18 mouse cellular contexts compared by ENCODE assay signal in the genomic region with DNA sequence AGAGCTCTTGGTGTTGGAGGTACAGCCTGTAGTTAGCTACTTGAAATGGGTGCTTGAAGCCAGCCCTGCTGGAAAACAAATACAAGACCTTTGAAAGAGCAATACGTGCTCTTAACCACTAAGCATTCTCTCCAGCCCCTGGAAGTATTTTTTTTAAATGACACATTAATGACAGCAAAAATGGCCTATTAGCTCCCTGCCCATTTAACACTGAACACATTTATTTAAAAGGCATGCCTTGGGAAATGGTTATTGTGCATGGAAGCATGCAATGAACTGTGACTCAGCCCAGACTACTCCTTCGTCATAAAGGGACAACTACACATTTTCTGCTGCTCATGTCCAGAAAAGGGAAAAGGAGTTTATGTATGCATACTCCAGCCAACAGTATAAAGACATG.
"Had no signal": no experiment of that assay in that cellular context is flagged by ENCODE, and none has a peak within 500 bp of the region (broad histone marks: within the 10 kb centered on the region; RNA-seq: fewer than 3 reads in every experiment).

No protein-coding gene starts in this region.

- H3K27ac ChIP-seq: kidney, embryonic 15.5 days; limb, embryonic 12.5 days; limb, embryonic 15.5 days; liver, embryonic 14.5 days; lung, embryonic 15.5 days; midbrain, embryonic 10.5 days; midbrain, embryonic 13.5 days had no signal

- H3K27me3 ChIP-seq: kidney, embryonic 15.5 days; limb, embryonic 12.5 days; limb, embryonic 15.5 days; lung, embryonic 15.5 days; midbrain, embryonic 13.5 days had no signal

- H3K9ac ChIP-seq: kidney, embryonic 15.5 days; limb, embryonic 12.5 days; limb, embryonic 15.5 days; liver, embryonic 14.5 days; liver, postnatal 0 days; lung, embryonic 15.5 days; midbrain, embryonic 13.5 days had no signal

- H3K4me3 ChIP-seq: kidney, embryonic 15.5 days; limb, embryonic 12.5 days; limb, embryonic 15.5 days; lung, embryonic 15.5 days; midbrain, embryonic 10.5 days; midbrain, embryonic 13.5 days had no signal

- H3K4me1 ChIP-seq: kidney, embryonic 15.5 days; limb, embryonic 12.5 days; limb, embryonic 15.5 days; lung, embryonic 15.5 days; midbrain, embryonic 10.5 days; midbrain, embryonic 13.5 days had no signal

- DNase-seq: kidney, adult 11 months; kidney, adult 8-10 months; kidney, postnatal 10 days; kidney, postnatal 36 days; left cerebral cortex, postnatal 4 days; liver, postnatal 0 days; thymus, adult 18-20 months; thymus, postnatal 36 days had no signal

- H3K4me2 ChIP-seq: kidney, embryonic 15.5 days; limb, embryonic 12.5 days; limb, embryonic 15.5 days; liver, embryonic 11.5 days; lung, embryonic 15.5 days; midbrain, embryonic 13.5 days had no signal

- H3K9me3 ChIP-seq: kidney, embryonic 15.5 days; limb, embryonic 12.5 days; limb, embryonic 15.5 days; lung, embryonic 15.5 days; megakaryocyte, embryonic 14.5 days; midbrain, embryonic 10.5 days; midbrain, embryonic 13.5 days had no signal

- ATAC-seq: liver, postnatal 0 days; midbrain, embryonic 13.5 days; midbrain, embryonic 16.5 days had no signal

- H3K36me3 ChIP-seq: kidney, embryonic 15.5 days; limb, embryonic 12.5 days; limb, embryonic 15.5 days; lung, embryonic 15.5 days; midbrain, embryonic 10.5 days; midbrain, embryonic 13.5 days had no signal
